In genomic region chr2:27247487-27247863, GRCm38 (mm10) we compare ENCODE assay signal across 9 mouse cellular contexts. TPM values are rescaled to one million over a fixed set of nuclear protein-coding genes. Genes with fewer than 3 reads are reported as not detected.
DNase-seq lines count a peak whose midpoint lies in the region; ATAC-seq and TF ChIP-seq lines count a peak whose summit lies in the region.
"Had no signal": no experiment of that assay in that cellular context is flagged by ENCODE, and none has a peak within 500 bp of the region (broad histone marks: within the 10 kb centered on the region; RNA-seq: fewer than 3 reads in every experiment).

No protein-coding gene starts in this region.

- H3K9ac ChIP-seq in heart, postnatal 0 days (replicated peaks; ENCODE audit: low read depth, low read length), result no peak overlapping the region
- H3K9ac ChIP-seq in midbrain, postnatal 0 days (replicated peaks; ENCODE audit: low read length, poor library complexity, severe bottlenecking), result no peak overlapping the region
- H3K9ac ChIP-seq in midbrain, embryonic 16.5 days (ENCODE audit: low read depth, low read length), result no peak overlapping the region
- H3K9ac ChIP-seq in limb, embryonic 14.5 days (ENCODE audit: low read depth, low read length, severe bottlenecking), result no peak overlapping the region
- peak overlapping the region; percentile 1; the same call in 1 of the 2 replicates for H3K9ac ChIP-seq in stomach, postnatal 0 days (ENCODE audit: low read length)

- H3K4me1 ChIP-seq in heart, postnatal 0 days (ENCODE audit: control insufficient read depth, insufficient read depth), result peaks cover 17% of the 10 kb centered on the region
- H3K4me1 ChIP-seq in midbrain, postnatal 0 days (ENCODE audit: insufficient read depth, low read length), result no peaks in the 10 kb centered on the region
- H3K4me1 ChIP-seq in midbrain, embryonic 16.5 days (ENCODE audit: control insufficient read depth, insufficient read depth, low read length), result no peaks in the 10 kb centered on the region
- H3K4me1 ChIP-seq in limb, embryonic 14.5 days (ENCODE audit: control insufficient read depth, insufficient read depth, low read length), result peaks cover 17% of the 10 kb centered on the region
- H3K4me1 ChIP-seq in stomach, postnatal 0 days (replicated peaks; ENCODE audit: control insufficient read depth, insufficient read depth), result no peaks in the 10 kb centered on the region; the same call in none of the 2 replicates

- peak overlapping the region; percentile 71 for H3K27ac ChIP-seq in heart, postnatal 0 days (ENCODE audit: low read depth)
- H3K27ac ChIP-seq in midbrain, postnatal 0 days (ENCODE audit: low read depth, low read length), result no peak overlapping the region
- H3K27ac ChIP-seq in midbrain, embryonic 16.5 days (ENCODE audit: low read length), result no peak overlapping the region
- peak overlapping the region; percentile 40 for H3K27ac ChIP-seq in limb, embryonic 14.5 days (replicated peaks; ENCODE audit: low read depth, low read length)
- H3K27ac ChIP-seq in stomach, postnatal 0 days (replicated peaks), result peak overlapping the region; percentile 76

- no peak for DNase-seq in heart, postnatal 0 days (ENCODE audit: low spot score)
- DNase-seq in heart, adult 18-20 months, result no peak
- no peak for DNase-seq in midbrain, postnatal 0 days (ENCODE audit: low spot score)
- no peak for DNase-seq in limb, embryonic 14.5 days (ENCODE audit: low spot score)
- DNase-seq in stomach, postnatal 0 days (ENCODE audit: low spot score), result no peak
- no peak for DNase-seq in right cerebral cortex, adult 18-20 months
- DNase-seq in right cerebral cortex, postnatal 14 days, result no peak
- DNase-seq: cerebellum, adult 11-12 months had no signal

- TF ChIP-seq POLR2A in limb, embryonic 14.5 days (IDR thresholded peaks at IDR 0.05; ENCODE audit: borderline replicate concordance, extremely low read depth, insufficient read depth, insufficient read length), result no peak

- no peaks in the 10 kb centered on the region for H3K9me3 ChIP-seq in heart, postnatal 0 days (replicated peaks; ENCODE audit: control insufficient read depth, low read length)
- H3K9me3 ChIP-seq in midbrain, postnatal 0 days (ENCODE audit: low read length), result no peaks in the 10 kb centered on the region
- H3K9me3 ChIP-seq in midbrain, embryonic 16.5 days (replicated peaks; ENCODE audit: control insufficient read depth, low read length, poor library complexity, severe bottlenecking), result no peaks in the 10 kb centered on the region
- H3K9me3 ChIP-seq in limb, embryonic 14.5 days (ENCODE audit: control insufficient read depth, low read length), result no peaks in the 10 kb centered on the region
- H3K9me3 ChIP-seq in stomach, postnatal 0 days (ENCODE audit: control insufficient read depth, low read length), result no peaks in the 10 kb centered on the region

- H3K36me3 ChIP-seq in heart, postnatal 0 days (replicated peaks; ENCODE audit: control insufficient read depth, insufficient read depth, low read length), result 0 out of 2 replicates have a peak, but pooled peaks cover 3% of the 10 kb centered on the region
- no peaks in the 10 kb centered on the region for H3K36me3 ChIP-seq in midbrain, postnatal 0 days (ENCODE audit: insufficient read depth, low read length)
- H3K36me3 ChIP-seq in midbrain, embryonic 16.5 days (ENCODE audit: control insufficient read depth, insufficient read depth, low read length), result no peaks in the 10 kb centered on the region
- no peaks in the 10 kb centered on the region for H3K36me3 ChIP-seq in limb, embryonic 14.5 days (ENCODE audit: control insufficient read depth, insufficient read depth, low read length)
- H3K36me3 ChIP-seq in stomach, postnatal 0 days (ENCODE audit: control insufficient read depth, insufficient read depth, low read length), result no peaks in the 10 kb centered on the region

- no peak for TF ChIP-seq EP300 in heart, postnatal 0 days (IDR thresholded peaks at IDR 0.05; ENCODE audit: low read depth)
- TF ChIP-seq EP300 in stomach, postnatal 0 days (optimal IDR thresholded peaks at IDR 0.05), result no peak

- TF ChIP-seq CTCF in heart, postnatal 0 days (IDR thresholded peaks at IDR 0.05; ENCODE audit: low read depth), result no peak
- no peak for TF ChIP-seq CTCF in midbrain, postnatal 0 days (IDR thresholded peaks at IDR 0.05)
- no peak for TF ChIP-seq CTCF in stomach, postnatal 0 days (IDR thresholded peaks at IDR 0.05; ENCODE audit: low read depth)

- H3K27me3 ChIP-seq in heart, postnatal 0 days (ENCODE audit: control insufficient read depth, insufficient read depth, low read length), result no peaks in the 10 kb centered on the region
- no peaks in the 10 kb centered on the region for H3K27me3 ChIP-seq in midbrain, postnatal 0 days (ENCODE audit: insufficient read depth, low read length)
- no peaks in the 10 kb centered on the region for H3K27me3 ChIP-seq in midbrain, embryonic 16.5 days (ENCODE audit: control insufficient read depth, insufficient read depth, low read depth, low read length)
- no peaks in the 10 kb centered on the region for H3K27me3 ChIP-seq in limb, embryonic 14.5 days (ENCODE audit: control insufficient read depth, insufficient read depth, low read length)
- no peaks in the 10 kb centered on the region for H3K27me3 ChIP-seq in stomach, postnatal 0 days (ENCODE audit: control insufficient read depth, insufficient read depth, low read length)

- H3K4me2 ChIP-seq in heart, postnatal 0 days (ENCODE audit: low read depth, low read length), result peak overlapping the region; percentile 58
- no peak overlapping the region for H3K4me2 ChIP-seq in midbrain, postnatal 0 days (ENCODE audit: low read depth, low read length, poor library complexity, severe bottlenecking)
- no peak overlapping the region for H3K4me2 ChIP-seq in midbrain, embryonic 16.5 days (ENCODE audit: low read length)
- peak overlapping the region; percentile 40; the same call in 1 of the 2 replicates for H3K4me2 ChIP-seq in limb, embryonic 14.5 days (replicated peaks; ENCODE audit: low read depth, low read length, severe bottlenecking)
- H3K4me2 ChIP-seq in stomach, postnatal 0 days (replicated peaks; ENCODE audit: low read depth), result peak overlapping the region; percentile 50; the same call in 1 of the 2 replicates

- peak; percentile 71 for ATAC-seq in heart, postnatal 0 days (ENCODE audit: insufficient read depth, low read depth)
- ATAC-seq in midbrain, postnatal 0 days (ENCODE audit: low FRiP score), result 0 out of 2 replicates have a peak, but pooled peaks have one; percentile 31
- no peak for ATAC-seq in midbrain, embryonic 16.5 days
- peak; percentile 50 for ATAC-seq in limb, embryonic 14.5 days (ENCODE audit: low FRiP score, low read depth)
- peak; percentile 74 for ATAC-seq in stomach, postnatal 0 days (ENCODE audit: low FRiP score, low TSS enrichment)

- WGBS in heart, postnatal 0 days, result 18% methylated on average over 2 of the region's 2 CpGs
- WGBS in midbrain, postnatal 0 days, result 57% methylated on average over 2 of the region's 2 CpGs
- 55% methylated on average over 2 of the region's 2 CpGs for WGBS in midbrain, embryonic 16.5 days
- 53% methylated on average over 2 of the region's 2 CpGs for WGBS in limb, embryonic 14.5 days
- 38% methylated on average over 2 of the region's 2 CpGs for WGBS in stomach, postnatal 0 days

- H3K4me3 ChIP-seq in heart, postnatal 0 days (ENCODE audit: low read depth, low read length), result peak overlapping the region; percentile 17; the same call in 1 of the 2 replicates
- H3K4me3 ChIP-seq in midbrain, postnatal 0 days (ENCODE audit: low read depth, low read length), result no peak overlapping the region
- no peak overlapping the region for H3K4me3 ChIP-seq in midbrain, embryonic 16.5 days (ENCODE audit: low read depth, low read length)
- no peak overlapping the region for H3K4me3 ChIP-seq in limb, embryonic 14.5 days (replicated peaks; ENCODE audit: low read length)
- no peak overlapping the region for H3K4me3 ChIP-seq in stomach, postnatal 0 days (ENCODE audit: low read depth, low read length)

RNA-seq across cellular contexts. Expression of gene Sardh, which starts 0.7 kb away (rescaled TPM):
- total RNA-seq in heart, postnatal 0 days (2014; rRNA removed; ENCODE audit: low replicate concordance), result 31.6 and 46.8 TPM in 2 replicates
- 18.1 and 20.7 TPM in 2 replicates for polyA plus RNA-seq in heart, postnatal 0 days (2015; fragmentation: Nextera tagmentation; extraction: Ambion mirVana)
- total RNA-seq in heart, adult 18-20 months (2021), result 1 to 10 TPM; 7.1 TPM
- 9.5 and 11.8 TPM in 2 replicates for total RNA-seq in midbrain, postnatal 0 days (2014; rRNA removed)
- 7.4 and 8.9 TPM in 2 replicates for polyA plus RNA-seq in midbrain, postnatal 0 days (2015; fragmentation: Nextera tagmentation; extraction: Ambion mirVana)
- polyA plus RNA-seq in midbrain, embryonic 16.5 days (2015; fragmentation: Nextera tagmentation; extraction: Ambion mirVana), result 4.8 and 5.1 TPM in 2 replicates
- polyA plus RNA-seq in limb, embryonic 14.5 days (2012; rRNA removed), result 9.9 and 10.9 TPM in 2 replicates
- polyA plus RNA-seq in limb, embryonic 14.5 days (2014; fragmentation: Nextera tagmentation; extraction: Ambion mirVana), result 8.7 and 11.0 TPM in 2 replicates
- polyA plus RNA-seq in stomach, postnatal 0 days (2015; fragmentation: Nextera tagmentation; extraction: Ambion mirVana), result 7.2 and 8.9 TPM in 2 replicates

Comparison
In these comparisons a context has a peak if more than half of its experiments do, and no peak if none do; other contexts are left out.
1. H3K27ac ChIP-seq: peak in heart, postnatal 0 days (single experiment), limb, embryonic 14.5 days (single experiment) and stomach, postnatal 0 days (single experiment); none in midbrain, postnatal 0 days (single experiment) and midbrain, embryonic 16.5 days (single experiment).
2. H3K4me2 ChIP-seq: peak in heart, postnatal 0 days (single experiment), limb, embryonic 14.5 days (single experiment) and stomach, postnatal 0 days (single experiment); none in midbrain, postnatal 0 days (single experiment) and midbrain, embryonic 16.5 days (single experiment).